Mouse (Mus musculus) liver, embryonic 14.5 days (tissue): ENCODE measurements around the gene Magi3.

Experiments used
- CTCF ChIP-seq: IDR thresholded peaks from 2 replicates; pipeline ENCODE4 v1.5.1; 2016; ENCODE audit warnings: antibody characterized with exemption, low read depth, control low read depth
- EP300 ChIP-seq: IDR thresholded peaks from 2 replicates; pipeline ENCODE4 v1.6.1; 2016; ENCODE audit warnings: antibody characterized with exemption, low read depth

DNA sequence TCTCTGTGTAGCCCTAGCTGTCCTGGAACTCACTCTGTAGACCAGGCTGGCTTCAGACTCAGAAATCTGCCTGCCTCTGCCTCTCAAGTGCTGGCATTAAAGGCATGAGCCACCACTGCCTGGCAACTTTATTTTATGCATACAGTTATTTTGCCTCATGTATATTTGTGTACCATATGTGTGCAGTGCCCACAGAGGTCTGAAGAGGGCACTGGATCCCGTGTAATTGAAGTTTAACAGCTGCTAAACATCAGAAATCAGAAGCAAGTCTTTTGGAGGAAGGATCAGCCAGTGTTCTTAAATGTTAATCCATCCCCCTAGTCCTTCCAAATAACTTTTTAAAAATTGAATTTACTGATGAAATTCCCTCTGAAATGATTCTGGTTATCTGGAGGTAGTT lies 125.5 kb downstream of the Magi3 start:
- TF ChIP-seq CTCF: no peak
- no peak for TF ChIP-seq EP300
